Mouse (Mus musculus): ENCODE results near the gene Fbxw4.

- TF ChIP-seq CTCF (IDR thresholded peaks at IDR 0.05; ENCODE audit: low read depth), result no peak
- TF ChIP-seq EP300 (optimal IDR thresholded peaks at IDR 0.05), result no peak
Measured at GRCm38 (mm10) chr19:45623710-45624109, 36.4 kb downstream of the Fbxw4 start.

Measured in stomach, postnatal 0 days (tissue).